Mouse (Mus musculus): ENCODE measurements around the gene Tada2a.

DNA sequence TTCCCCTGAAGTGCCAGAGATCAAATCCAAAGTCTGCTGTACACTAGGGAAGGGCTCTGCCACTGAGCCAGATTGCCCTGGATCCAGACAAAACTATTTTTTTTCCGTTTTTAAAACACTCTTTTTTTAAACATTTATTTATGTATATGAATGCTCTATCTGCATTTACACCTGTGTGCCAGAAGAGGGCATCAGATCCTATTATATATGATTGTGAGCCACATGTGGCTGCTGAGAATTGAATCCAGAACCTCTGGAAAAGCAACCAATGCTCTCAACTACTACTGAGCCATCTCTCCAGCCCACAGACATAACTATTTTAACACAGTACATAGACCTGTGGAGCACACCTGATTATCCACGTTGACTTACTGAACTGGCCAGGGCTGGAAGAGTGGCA, 13.2 kb downstream of the Tada2a start:
- TF ChIP-seq CTCF (IDR thresholded peaks at IDR 0.05; ENCODE audit: control insufficient read depth, insufficient read depth, insufficient read length) (no peak), MAX (IDR thresholded peaks at IDR 0.05) (no peak)
